Mouse (Mus musculus) erythroblast, adult 5-6 weeks (primary cell): ENCODE measurements around the gene Stx2. TPM values are rescaled to one million over a fixed set of nuclear protein-coding genes. Genes with fewer than 3 reads are reported as not detected.
"Not testable (repeated sequence)": the region's sequence is repeated elsewhere in the genome, so short reads cannot be mapped to it uniquely, and the experiment has no call there.

Experiments used
- ATAC-seq: replicated peaks from 2 replicates; pipeline ENCODE4 v1.8.0; 2016; ENCODE audit warnings: moderate number of reproducible peaks, mild to moderate bottlenecking, moderate TSS enrichment, inconsistent platforms; ENCODE audit not compliant: poor library complexity, low FRiP score, severe bottlenecking
- total RNA-seq, 2 experiments: library from RNA; stranded (forward) in 1 of 2; stranded (reverse) in 1 of 2; fragments of 150-400 nt in 1 of 2; fragments of 200-764, 138-1000 nt in 1 of 2; gene quantifications; 2 replicates each; pipeline versions ENCODE4 v1.2.3 to v1.2.4; 2015 to 2017; ENCODE audit warnings: low replicate concordance in 2 of 2

Gene Stx2
- total RNA-seq, 2 experiments from 2014 or later, result 48.0 to 160 TPM

- no peak for ATAC-seq
Observed at GRCm38 (mm10) chr5:128964353-128964752, 44.0 kb downstream of the Stx2 start.

- no peak for ATAC-seq
Observed at GRCm38 (mm10) chr5:128958916-128959315, 49.5 kb downstream of the Stx2 start.

- not testable (repeated sequence) for ATAC-seq
Observed at GRCm38 (mm10) chr5:128954371-128954770, 54.0 kb downstream of the Stx2 start.

- ATAC-seq, result no peak
Observed at GRCm38 (mm10) chr5:128953278-128954070, 54.9 kb downstream of the Stx2 start, which contains the start of gene Rimbp2. Gene Rimbp2, minus strand, starts transcription at chr5:128953486.

GRCm38 (mm10) chr5:128952291-128953195 lies 55.8 kb downstream of the Stx2 start:
- no peak for ATAC-seq

- no peak for ATAC-seq
Observed at GRCm38 (mm10) chr5:128951472-128951871, 56.9 kb downstream of the Stx2 start.

- ATAC-seq, result peak; percentile 75
Observed at GRCm38 (mm10) chr5:128947093-128947492, 61.3 kb downstream of the Stx2 start.

- ATAC-seq, result no peak
Observed at GRCm38 (mm10) chr5:128940436-128940835, 67.9 kb downstream of the Stx2 start.

GRCm38 (mm10) chr5:128935359-128935899 lies 72.9 kb downstream of the Stx2 start:
- ATAC-seq, result no peak

Other genes starting within 250 kb of the Stx2 start
- gene Rimbp2, start 55.1 kb downstream of the Stx2 start, total RNA-seq (2015; ENCODE audit: low replicate concordance), result not detected in 2 replicates
- gene Rimbp2, start 55.1 kb downstream of the Stx2 start, total RNA-seq (2017; ENCODE audit: low replicate concordance), result not detected in 2 replicates
- 125 and 151 TPM in 2 replicates for gene Ran, start 11.5 kb upstream of the Stx2 start, total RNA-seq (2015; ENCODE audit: low replicate concordance)
- 77.9 and 87.8 TPM in 2 replicates for gene Ran, start 11.5 kb upstream of the Stx2 start, total RNA-seq (2017; ENCODE audit: low replicate concordance)
- gene Adgrd1, start 88.2 kb upstream of the Stx2 start, total RNA-seq (2015; ENCODE audit: low replicate concordance), result not detected in 2 replicates
- 0.09 TPM in 1 of 2 replicates, not detected in the other for gene Adgrd1, start 88.2 kb upstream of the Stx2 start, total RNA-seq (2017; ENCODE audit: low replicate concordance)